Mouse (Mus musculus) lung, postnatal 0 days (tissue): ENCODE measurements around the gene Aven. TPM values are rescaled to one million over a fixed set of nuclear protein-coding genes. Genes with fewer than 3 reads are reported as not detected.

Experiments
- ATAC-seq: fragments of 200-750 bp; cut with Nextera tagmentation; 2 replicates; pipeline ENCODE4 v1.8.0; 2017; ENCODE audit warnings: moderate library complexity
- DNase-seq: peaks from one replicate; pipeline ENCODE4 v3.0.0-alpha.2; 2016; ENCODE audit warnings: low spot score
- H3K27ac ChIP-seq: fragments of 300-500 bp; sonication (generic); 2 replicates; pipeline ENCODE4 v1.5.1; 2014; ENCODE audit warnings: antibody characterized with exemption, mild to moderate bottlenecking, low read length, mixed read lengths
- H3K27me3 ChIP-seq: fragments of 300-500 bp; sonication (generic); replicated peaks from 2 replicates; pipeline ENCODE4 v1.6.1; 2014; ENCODE audit warnings: low read length, mixed read lengths; ENCODE audit not compliant: insufficient read depth
- H3K36me3 ChIP-seq: fragments of 300-500 bp; sonication (generic); 2 replicates; pipeline ENCODE4 v1.6.1; 2014; ENCODE audit warnings: low read length, mixed read lengths; ENCODE audit not compliant: insufficient read depth
- H3K4me1 ChIP-seq: fragments of 300-500 bp; sonication (generic); 2 replicates; pipeline ENCODE4 v1.6.1; 2014; ENCODE audit warnings: antibody characterized with exemption, low read depth, low read length, mixed read lengths; ENCODE audit not compliant: insufficient read depth
- H3K4me2 ChIP-seq: fragments of 300-500 bp; sonication (generic); replicated peaks from 2 replicates; pipeline ENCODE4 v1.6.1; 2014; ENCODE audit warnings: low read depth, mild to moderate bottlenecking, low read length, moderate library complexity, mixed read lengths
- H3K4me3 ChIP-seq: fragments of 300-500 bp; sonication (generic); 2 replicates; pipeline ENCODE4 v1.5.1; 2014; ENCODE audit warnings: low read depth, low read length
- H3K9ac ChIP-seq: fragments of 300-500 bp; sonication (generic); replicated peaks from 2 replicates; pipeline ENCODE4 v1.6.1; 2014; ENCODE audit warnings: low read depth, mild to moderate bottlenecking
- H3K9me3 ChIP-seq: fragments of 300-500 bp; sonication (generic); 2 replicates; pipeline ENCODE4 v1.6.1; 2016; ENCODE audit warnings: low read length, mixed read lengths
- CTCF ChIP-seq: IDR thresholded peaks from 2 replicates; pipeline ENCODE4 v1.5.1; 2016; ENCODE audit warnings: antibody characterized with exemption, mild to moderate bottlenecking
- EP300 ChIP-seq: IDR thresholded peaks from 2 replicates; pipeline ENCODE4 v1.6.1; 2016; ENCODE audit warnings: antibody characterized with exemption, mild to moderate bottlenecking, control low read depth
- WGBS: fragments of 180-500 bp; shearing (Covaris S2); extraction: QIAGEN DNeasy Blood & Tissue Kit; methylation state at CpG from one replicate; pipeline ENCODE4 v1.1.7; 2014; 5-methylcytosine and 5-hydroxymethylcytosine counted together
- polyA plus RNA-seq: library from polyadenylated mRNA; unstranded; fragments of >200 nt; fragmentation: Nextera tagmentation; extraction: Ambion mirVana; gene quantifications from 2 replicates; pipeline ENCODE4 v1.2.1, GENCODE M21; 2015

The Aven gene
- polyA plus RNA-seq, 1 experiment from 2014 or later: 2.4 TPM

GRCm38 (mm10) chr2:112484886-112485285 lies 7.9 kb upstream of the Aven start:
- no peak for TF ChIP-seq CTCF
- no peak for TF ChIP-seq EP300
- 29% methylated on average over 2 of the region's 2 CpGs for WGBS
- Histone ChIP-seq H3K4me2 (no peak overlapping the region), H3K27me3 (no peaks in the 10 kb centered on the region), H3K27ac (no peak overlapping the region), H3K4me3 (no peak overlapping the region), H3K9ac (no peak overlapping the region), H3K36me3 (no peaks in the 10 kb centered on the region), H3K4me1 (no peaks in the 10 kb centered on the region), H3K9me3 (no peaks in the 10 kb centered on the region)
- peak; percentile 86 for ATAC-seq
- peak; percentile 72 for DNase-seq

GRCm38 (mm10) chr2:112490483-112491196 lies 2.1 kb upstream of the Aven start:
- H3K9me3 ChIP-seq: no peaks in the 10 kb centered on the region
- no peak overlapping the region for H3K27ac ChIP-seq
- no peak overlapping the region for H3K9ac ChIP-seq
- no peaks in the 10 kb centered on the region for H3K4me1 ChIP-seq
- H3K27me3 ChIP-seq: no peaks in the 10 kb centered on the region
- DNase-seq (no peak), ATAC-seq (no peak)
- H3K4me2 ChIP-seq: no peak overlapping the region
- H3K36me3 ChIP-seq: no peaks in the 10 kb centered on the region
- no peak for TF ChIP-seq CTCF
- no peak for TF ChIP-seq EP300
- H3K4me3 ChIP-seq: no peak overlapping the region
- WGBS: 77% methylated on average over 11 of the region's 11 CpGs

GRCm38 (mm10) chr2:112491629-112492028 lies 1.1 kb upstream of the Aven start:
- no peak for TF ChIP-seq CTCF
- no peak for TF ChIP-seq EP300
- Histone ChIP-seq H3K36me3 (no peaks in the 10 kb centered on the region), H3K27ac (0 out of 2 replicates have a peak overlapping the region, but pooled peaks have one; percentile 100), H3K4me2 (no peak overlapping the region), H3K4me3 (no peak overlapping the region), H3K27me3 (no peaks in the 10 kb centered on the region), H3K4me1 (no peaks in the 10 kb centered on the region), H3K9me3 (no peaks in the 10 kb centered on the region), H3K9ac (no peak overlapping the region)
- ATAC-seq (no peak), DNase-seq (no peak)
- 66% methylated on average over 5 of the region's 5 CpGs for WGBS

- H3K4me1 ChIP-seq: no peaks in the 10 kb centered on the region
- H3K36me3 ChIP-seq: no peaks in the 10 kb centered on the region
- TF ChIP-seq EP300 (no peak), CTCF (no peak)
- peak overlapping the region; percentile 80 for H3K4me3 ChIP-seq
- peak; percentile 18 for ATAC-seq
- H3K27me3 ChIP-seq: no peaks in the 10 kb centered on the region
- H3K9me3 ChIP-seq: no peaks in the 10 kb centered on the region
- H3K27ac ChIP-seq: peak overlapping the region; percentile 100
- DNase-seq: peak; percentile 68
- H3K9ac ChIP-seq: peak overlapping the region; percentile 96
- H3K4me2 ChIP-seq: peak overlapping the region; percentile 82
- WGBS: 5% methylated on average over 9 of the region's 9 CpGs
These were observed 321 bp upstream of the Aven start for GRCm38 (mm10) chr2:112492431-112492855.

- WGBS: 30% methylated on average over 11 of the region's 11 CpGs
- H3K4me2 ChIP-seq: peak overlapping the region; percentile 82
- H3K4me1 ChIP-seq: no peaks in the 10 kb centered on the region
- H3K9ac ChIP-seq: peak overlapping the region; percentile 96
- H3K27me3 ChIP-seq: no peaks in the 10 kb centered on the region
- no peaks in the 10 kb centered on the region for H3K36me3 ChIP-seq
- peak overlapping the region; percentile 100 for H3K27ac ChIP-seq
- H3K4me3 ChIP-seq: peak overlapping the region; percentile 80
- no peaks in the 10 kb centered on the region for H3K9me3 ChIP-seq
- ATAC-seq (no peak), DNase-seq (no peak)
- TF ChIP-seq CTCF (no peak), EP300 (no peak)
These were observed 936 bp downstream of the Aven start for GRCm38 (mm10) chr2:112493539-112494260.

GRCm38 (mm10) chr2:112497851-112498250 lies 5.1 kb downstream of the Aven start:
- no peak for ATAC-seq
- H3K27ac ChIP-seq: no peak overlapping the region

More at GRCm38 (mm10) chr2:112497851-112498250, 5.1 kb downstream of the Aven start:
- Histone ChIP-seq H3K36me3 (no peaks in the 10 kb centered on the region), H3K27me3 (no peaks in the 10 kb centered on the region), H3K9me3 (no peaks in the 10 kb centered on the region), H3K9ac (no peak overlapping the region), H3K4me2 (no peak overlapping the region), H3K4me3 (no peak overlapping the region), H3K4me1 (no peaks in the 10 kb centered on the region)
- TF ChIP-seq EP300 (no peak), CTCF (no peak)
- WGBS: 59% methylated on average over 7 of the region's 7 CpGs
- no peak for DNase-seq
